In genomic region chr1:167392687-167393086, GRCm38 (mm10) we compare ENCODE assay signal across 8 mouse cellular contexts. TPM values are rescaled to one million over a fixed set of nuclear protein-coding genes. Genes with fewer than 3 reads are reported as not detected.
DNase-seq lines count a peak whose midpoint lies in the region; ATAC-seq and TF ChIP-seq lines count a peak whose summit lies in the region.

No protein-coding gene starts in this region.

- no peaks in the 10 kb centered on the region for H3K27me3 ChIP-seq in lung, postnatal 0 days (replicated peaks; ENCODE audit: insufficient read depth, low read length)
- peaks cover 25% of the 10 kb centered on the region for H3K27me3 ChIP-seq in erythroblast, embryonic 14.5 days (ENCODE audit: control insufficient read depth)

- no peak for TF ChIP-seq CTCF in lung, postnatal 0 days (IDR thresholded peaks at IDR 0.05)

- H3K4me3 ChIP-seq in lung, postnatal 0 days (ENCODE audit: low read depth, low read length), result peak overlapping the region; percentile 66
- H3K4me3 ChIP-seq in brown adipose tissue, adult 24 weeks (ENCODE audit: insufficient read depth, low read depth, low read length), result peak overlapping the region; percentile 90
- peak overlapping the region; percentile 89 for H3K4me3 ChIP-seq in erythroblast, embryonic 14.5 days (replicated peaks)

- DNase-seq in lung, postnatal 0 days (ENCODE audit: low spot score), result peak; percentile 42
- no peak for DNase-seq in lung, postnatal 25 days (ENCODE audit: low spot score)
- peak; percentile 34 for DNase-seq in induced T-regulatory cell, adult 2 months (ENCODE audit: low read depth)
- DNase-seq in thymus, postnatal 14 days, result peak; percentile 22
- DNase-seq in ovary, postnatal 14 days (ENCODE audit: low spot score), result no peak

- no peaks in the 10 kb centered on the region for H3K36me3 ChIP-seq in lung, postnatal 0 days (ENCODE audit: insufficient read depth, low read length)
- peaks cover 51% of the 10 kb centered on the region for H3K36me3 ChIP-seq in erythroblast, embryonic 14.5 days (ENCODE audit: control insufficient read depth)

- no peaks in the 10 kb centered on the region for H3K9me3 ChIP-seq in lung, postnatal 0 days (ENCODE audit: low read length)
- no peaks in the 10 kb centered on the region; the same call in 1 of the 2 replicates for H3K9me3 ChIP-seq in erythroblast, embryonic 14.5 days (ENCODE audit: control insufficient read depth, low read length)

- H3K4me1 ChIP-seq in lung, postnatal 0 days (ENCODE audit: insufficient read depth, low read depth, low read length), result peaks cover 10% of the 10 kb centered on the region; the same call in 1 of the 2 replicates
- H3K4me1 ChIP-seq in brown adipose tissue, adult 24 weeks (ENCODE audit: control insufficient read depth, insufficient read depth, insufficient read length, low read length), result peaks cover 5% of the 10 kb centered on the region; the same call in 1 of the 2 replicates
- H3K4me1 ChIP-seq in erythroblast, embryonic 14.5 days (ENCODE audit: control insufficient read depth), result peaks cover 66% of the 10 kb centered on the region

- ATAC-seq in lung, postnatal 0 days, result no peak
- peak; percentile 57 for ATAC-seq in megakaryocyte-erythroid progenitor cell, adult 5-6 weeks (replicated peaks; ENCODE audit: low FRiP score, low TSS enrichment, poor library complexity, severe bottlenecking)

- no peak overlapping the region for H3K27ac ChIP-seq in lung, postnatal 0 days (ENCODE audit: low read length)
- no peak overlapping the region for H3K27ac ChIP-seq in brown adipose tissue, adult 24 weeks (replicated peaks; ENCODE audit: low read depth, low read length)

- no peak for TF ChIP-seq EP300 in lung, postnatal 0 days (IDR thresholded peaks at IDR 0.05)

- H3K4me2 ChIP-seq in lung, postnatal 0 days (replicated peaks; ENCODE audit: low read depth, low read length), result peak overlapping the region; percentile 93

- H3K9ac ChIP-seq in lung, postnatal 0 days (replicated peaks; ENCODE audit: low read depth), result peak overlapping the region; percentile 32; the same call in 1 of the 2 replicates

- WGBS in lung, postnatal 0 days, result 9% methylated on average over 8 of the region's 8 CpGs

RNA-seq across cellular contexts. Expression of gene Mgst3, which starts 1.0 kb away (rescaled TPM):
- polyA plus RNA-seq in lung, postnatal 0 days (2015; fragmentation: Nextera tagmentation; extraction: Ambion mirVana), result 67.5 and 70.1 TPM in 2 replicates
- 114 and 119 TPM in 2 replicates for polyA plus RNA-seq in brown adipose tissue, adult 24 weeks (2012; ENCODE audit: insufficient read depth, insufficient read length, missing spikeins)
- 58.2 and 125 TPM in 2 replicates for polyA plus RNA-seq in erythroblast, embryonic 14.5 days (2012)
- 36.8 and 53.5 TPM in 2 replicates for total RNA-seq in megakaryocyte-erythroid progenitor cell, adult 5-6 weeks (2014; fragmentation: Nextera tagmentation)
- total RNA-seq in megakaryocyte-erythroid progenitor cell, adult 5-6 weeks (2017), result 17.8 and 43.6 TPM in 2 replicates

RNA-seq across cellular contexts. Expression of gene Aldh9a1, which starts 42.9 kb away (rescaled TPM):
- polyA plus RNA-seq in lung, postnatal 0 days (2015; fragmentation: Nextera tagmentation; extraction: Ambion mirVana), result 33.2 and 35.4 TPM in 2 replicates
- 63.8 and 97.0 TPM in 2 replicates for polyA plus RNA-seq in brown adipose tissue, adult 24 weeks (2012; ENCODE audit: insufficient read depth, insufficient read length, missing spikeins)
- polyA plus RNA-seq in erythroblast, embryonic 14.5 days (2012), result 2.2 and 2.6 TPM in 2 replicates
- 43.2 and 49.4 TPM in 2 replicates for total RNA-seq in megakaryocyte-erythroid progenitor cell, adult 5-6 weeks (2014; fragmentation: Nextera tagmentation)
- 29.1 and 42.8 TPM in 2 replicates for total RNA-seq in megakaryocyte-erythroid progenitor cell, adult 5-6 weeks (2017)

Comparison
In these comparisons a context has a peak if more than half of its experiments do, and no peak if none do; other contexts are left out.
1. DNase-seq: peak in lung, postnatal 0 days (single experiment), induced T-regulatory cell, adult 2 months (single experiment) and thymus, postnatal 14 days (single experiment); none in lung, postnatal 25 days (single experiment) and ovary, postnatal 14 days (single experiment).
2. Peak in every context shown above with its lines, with median percentiles within 50 percentile points of each other: H3K4me3 ChIP-seq.